Mouse (Mus musculus) midbrain, embryonic 13.5 days (tissue): Measurements from ENCODE around the gene Ptch1. TPM values are rescaled to one million over a fixed set of nuclear protein-coding genes. Genes with fewer than 3 reads are reported as not detected.

Source experiments
- ATAC-seq: fragments of 200-750 bp; cut with Nextera tagmentation; 2 replicates; pipeline ENCODE4 v1.8.0; 2017; ENCODE audit warnings: mild to moderate bottlenecking, moderate TSS enrichment, moderate library complexity
- H3K27ac ChIP-seq: fragments of 300-500 bp; sonication (generic); 2 replicates; pipeline ENCODE4 v1.5.1; 2015; ENCODE audit warnings: inconsistent platforms, mild to moderate bottlenecking, moderate library complexity
- H3K27me3 ChIP-seq: fragments of 300-500 bp; sonication (generic); 2 replicates; pipeline ENCODE4 v1.6.1; 2015; ENCODE audit warnings: mild to moderate bottlenecking, inconsistent platforms
- H3K36me3 ChIP-seq: fragments of 300-500 bp; sonication (generic); 2 replicates; pipeline ENCODE4 v1.6.1; 2015; ENCODE audit warnings: mild to moderate bottlenecking, inconsistent platforms
- H3K4me1 ChIP-seq: fragments of 300-500 bp; sonication (generic); replicated peaks from 2 replicates; pipeline ENCODE4 v1.6.1; 2015; ENCODE audit warnings: inconsistent platforms
- H3K4me2 ChIP-seq: fragments of 300-500 bp; sonication (generic); replicated peaks from 2 replicates; pipeline ENCODE4 v1.6.1; 2015; ENCODE audit warnings: moderate library complexity, mild to moderate bottlenecking, inconsistent platforms
- H3K4me3 ChIP-seq: fragments of 300-500 bp; sonication (generic); replicated peaks from 2 replicates; pipeline ENCODE4 v1.5.1; 2015; ENCODE audit warnings: mild to moderate bottlenecking, inconsistent platforms
- H3K9ac ChIP-seq: fragments of 300-500 bp; sonication (generic); replicated peaks from 2 replicates; pipeline ENCODE4 v1.6.1; 2015; ENCODE audit warnings: mild to moderate bottlenecking, inconsistent platforms
- H3K9me3 ChIP-seq: fragments of 300-500 bp; sonication (generic); 2 replicates; pipeline ENCODE4 v1.6.1; 2016; ENCODE audit warnings: mild to moderate bottlenecking, inconsistent platforms
- WGBS: fragments of 180-500 bp; shearing (Covaris S2); methylation state at CpG from one replicate; pipeline ENCODE4 v1.1.7; 2015; 5-methylcytosine and 5-hydroxymethylcytosine counted together
- polyA plus RNA-seq: library from polyadenylated mRNA; unstranded; fragments of >200 nt; fragmentation: Nextera tagmentation; extraction: Ambion mirVana; gene quantifications from 2 replicates; pipeline ENCODE4 v1.2.1, GENCODE M21; 2015

Gene Ptch1
- polyA plus RNA-seq, 1 experiment from 2014 or later: 16.0 TPM

DNA sequence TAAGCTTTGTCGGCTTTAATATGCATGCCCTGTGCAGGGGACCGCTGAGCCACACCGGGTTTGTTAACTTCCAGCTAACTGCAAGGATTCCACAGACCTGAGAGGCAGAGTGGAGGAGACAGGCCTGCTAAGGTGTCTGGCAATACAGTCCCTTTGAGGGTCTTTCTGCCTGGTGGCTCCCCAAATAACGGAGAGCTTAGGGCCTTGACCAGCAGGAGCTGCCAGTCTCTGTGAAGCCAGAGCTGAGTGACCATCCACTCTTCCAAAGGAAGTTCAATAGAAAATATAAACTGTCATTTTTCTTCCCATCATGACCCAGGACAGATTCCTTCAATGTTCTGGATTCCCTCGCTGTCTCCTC lies 4.0 kb downstream of the Ptch1 start:
- ATAC-seq: no peak

GRCm38 (mm10) chr13:63568741-63569395 lies 4.5 kb downstream of the Ptch1 start:
- Histone ChIP-seq H3K27me3 (peaks cover 47% of the 10 kb centered on the region), H3K4me1 (peaks cover 61% of the 10 kb centered on the region)

More for the DNA sequence above, 4.0 kb downstream of the Ptch1 start:
- H3K27me3 ChIP-seq: peaks cover 52% of the 10 kb centered on the region
- no peaks in the 10 kb centered on the region for H3K9me3 ChIP-seq
- no peak overlapping the region for H3K9ac ChIP-seq
- no peak overlapping the region for H3K27ac ChIP-seq
- H3K4me2 ChIP-seq: peak overlapping the region; percentile 97
- H3K4me3 ChIP-seq: peak overlapping the region; percentile 94; the same call in 1 of the 2 replicates
- H3K4me1 ChIP-seq: peaks cover 63% of the 10 kb centered on the region
- no peaks in the 10 kb centered on the region for H3K36me3 ChIP-seq
- WGBS: 7% methylated on average over 5 of the region's 5 CpGs

DNA sequence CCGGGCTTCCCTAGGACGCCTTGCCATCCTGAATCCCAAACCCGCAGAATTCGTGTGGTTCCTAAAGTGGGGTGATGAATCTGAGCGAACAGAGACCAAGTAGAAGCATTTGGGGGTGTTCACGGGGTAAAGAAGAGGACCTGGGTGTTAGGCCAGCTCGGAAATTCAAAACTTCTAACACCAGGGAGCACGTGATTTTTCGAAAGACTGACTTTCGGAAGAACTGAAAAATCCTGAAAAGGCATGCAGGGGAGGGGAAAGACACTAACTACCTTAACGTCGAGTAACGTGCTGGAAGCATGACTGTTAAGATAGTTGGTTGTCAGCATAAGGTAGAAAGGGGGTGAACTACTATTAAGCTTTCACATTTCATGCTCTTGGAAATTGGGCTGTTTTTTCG lies 5.1 kb downstream of the Ptch1 start:
- Histone ChIP-seq H3K4me2 (peak overlapping the region; percentile 97), H3K4me1 (peaks cover 55% of the 10 kb centered on the region), H3K27ac (peak overlapping the region; percentile 89), H3K9me3 (no peaks in the 10 kb centered on the region), H3K27me3 (peaks cover 41% of the 10 kb centered on the region), H3K9ac (peak overlapping the region; percentile 61), H3K4me3 (peak overlapping the region; percentile 94), H3K36me3 (no peaks in the 10 kb centered on the region)
- under 1% methylated on average over 14 of the region's 14 CpGs for WGBS
- ATAC-seq: no peak

More at GRCm38 (mm10) chr13:63568741-63569395, 4.5 kb downstream of the Ptch1 start:
- Histone ChIP-seq H3K4me2 (peak overlapping the region; percentile 97), H3K9me3 (no peaks in the 10 kb centered on the region), H3K9ac (no peak overlapping the region), H3K36me3 (no peaks in the 10 kb centered on the region), H3K4me3 (peak overlapping the region; percentile 94; the same call in 1 of the 2 replicates), H3K27ac (no peak overlapping the region)
- ATAC-seq: no peak
- 1% methylated on average over 19 of the region's 19 CpGs for WGBS

- H3K9me3 ChIP-seq: no peaks in the 10 kb centered on the region
- H3K9ac ChIP-seq: peak overlapping the region; percentile 61
- peak overlapping the region; percentile 97 for H3K4me2 ChIP-seq
- H3K36me3 ChIP-seq: no peaks in the 10 kb centered on the region
- peak; percentile 87 for ATAC-seq
- peaks cover 41% of the 10 kb centered on the region for H3K27me3 ChIP-seq
- H3K4me3 ChIP-seq: peak overlapping the region; percentile 94
- under 1% methylated on average over 62 of the region's 62 CpGs for WGBS
- peaks cover 54% of the 10 kb centered on the region for H3K4me1 ChIP-seq
- H3K27ac ChIP-seq: peak overlapping the region; percentile 89
Observed at GRCm38 (mm10) chr13:63567677-63568293, 5.6 kb downstream of the Ptch1 start.

GRCm38 (mm10) chr13:63566018-63567015 lies 7.1 kb downstream of the Ptch1 start:
- under 1% methylated on average over 46 of the region's 46 CpGs for WGBS
- H3K27me3 ChIP-seq: peaks cover 30% of the 10 kb centered on the region
- no peaks in the 10 kb centered on the region for H3K36me3 ChIP-seq
- peaks cover 54% of the 10 kb centered on the region for H3K4me1 ChIP-seq
- peak overlapping the region; percentile 97 for H3K4me2 ChIP-seq
- peak overlapping the region; percentile 98 for H3K9ac ChIP-seq
- ATAC-seq: peak; percentile 57
- H3K9me3 ChIP-seq: no peaks in the 10 kb centered on the region
- H3K4me3 ChIP-seq: peak overlapping the region; percentile 94
- H3K27ac ChIP-seq: peak overlapping the region; percentile 99

DNA sequence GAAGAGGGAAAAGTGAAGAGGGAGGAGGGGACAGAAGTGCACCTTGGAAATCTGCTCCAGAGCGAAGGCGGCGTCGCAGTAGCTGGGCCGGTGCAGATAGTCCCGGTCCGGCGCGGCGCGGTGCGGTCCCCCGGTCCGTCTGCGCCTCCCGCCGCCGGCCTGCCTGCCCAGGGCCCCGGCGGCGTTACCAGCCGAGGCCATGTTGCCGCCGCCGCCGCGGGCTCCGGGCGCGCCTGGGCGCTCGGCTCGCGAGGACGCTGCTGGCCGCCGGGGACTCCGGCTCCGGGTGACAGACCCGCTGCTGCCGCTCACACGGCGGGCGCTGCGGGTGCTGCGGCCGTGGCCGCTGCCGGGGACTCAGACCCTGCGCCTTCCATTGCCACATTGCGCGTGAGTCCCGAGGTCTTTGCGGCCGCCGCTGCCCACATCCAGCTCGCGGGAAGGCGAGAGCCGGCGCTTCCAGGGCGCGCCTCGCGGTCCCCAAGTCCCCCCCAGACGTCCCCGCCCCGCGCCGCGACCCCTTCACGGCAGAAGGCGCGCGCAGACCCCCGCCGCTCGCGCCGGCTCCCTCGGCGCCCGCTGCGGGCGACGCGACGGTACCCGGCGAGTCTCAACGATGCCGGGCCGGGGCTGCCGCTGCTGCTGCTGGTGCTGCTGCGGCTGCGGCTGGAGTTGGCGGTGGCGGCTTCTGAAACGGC lies 7.9 kb downstream of the Ptch1 start:
- WGBS: under 1% methylated on average over 83 of the region's 99 CpGs
- Histone ChIP-seq H3K27ac (peak overlapping the region; percentile 99), H3K4me1 (peaks cover 54% of the 10 kb centered on the region), H3K27me3 (peaks cover 22% of the 10 kb centered on the region), H3K9ac (peak overlapping the region; percentile 98), H3K4me3 (peak overlapping the region; percentile 94), H3K36me3 (peaks cover 3% of the 10 kb centered on the region; the same call in 1 of the 2 replicates), H3K9me3 (no peaks in the 10 kb centered on the region), H3K4me2 (peak overlapping the region; percentile 97)
- ATAC-seq: no peak

GRCm38 (mm10) chr13:63564626-63565319 lies 8.6 kb downstream of the Ptch1 start:
- Histone ChIP-seq H3K27me3 (peaks cover 15% of the 10 kb centered on the region), H3K36me3 (peaks cover 3% of the 10 kb centered on the region; the same call in 1 of the 2 replicates), H3K4me1 (peaks cover 55% of the 10 kb centered on the region), H3K4me3 (peak overlapping the region; percentile 94), H3K27ac (peak overlapping the region; percentile 99), H3K9ac (peak overlapping the region; percentile 98), H3K4me2 (peak overlapping the region; percentile 97), H3K9me3 (no peaks in the 10 kb centered on the region)
- no peak for ATAC-seq
- WGBS: under 1% methylated on average over 36 of the region's 36 CpGs

DNA sequence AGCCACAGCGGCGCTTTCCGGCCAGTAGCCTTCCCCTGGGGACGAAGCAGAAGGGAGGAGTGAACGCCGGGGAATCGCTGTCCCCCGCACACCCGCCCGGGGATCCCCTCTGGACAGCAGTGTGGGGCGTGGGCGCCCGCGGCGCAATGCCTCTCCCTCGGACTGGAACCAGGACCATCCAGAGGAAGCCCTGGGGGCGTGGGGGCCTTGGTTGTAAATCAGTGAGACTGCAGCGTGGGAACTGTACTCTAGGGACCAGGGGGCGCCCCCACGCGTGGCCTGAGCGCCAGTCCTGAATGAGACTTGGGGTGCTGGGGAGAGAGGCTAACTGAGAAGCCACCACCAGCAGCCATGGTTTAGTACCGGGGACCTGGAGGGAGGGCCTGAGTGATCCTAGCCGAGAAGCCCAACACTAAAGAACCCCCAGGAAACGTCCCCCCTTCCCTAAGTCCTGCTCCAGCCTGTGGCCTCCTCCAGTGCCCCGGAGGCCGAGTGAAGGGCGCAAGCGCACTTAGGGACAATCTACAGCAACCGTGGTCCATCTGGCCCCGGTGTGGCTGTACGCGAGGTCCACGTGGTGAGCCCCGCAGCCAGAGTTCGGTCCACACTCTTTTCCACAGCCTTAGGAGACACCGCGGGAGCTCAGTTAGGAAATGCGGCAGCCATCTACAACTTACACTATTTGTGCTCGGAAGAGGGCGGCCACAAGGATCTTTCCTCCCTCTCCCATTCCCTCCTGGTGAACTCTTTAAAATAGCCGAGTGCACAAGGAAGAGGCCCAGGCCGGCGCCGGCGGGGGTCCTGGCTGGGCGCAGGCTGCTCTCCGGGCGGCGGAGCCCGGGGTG lies 9.4 kb downstream of the Ptch1 start:
- Histone ChIP-seq H3K9me3 (no peaks in the 10 kb centered on the region), H3K4me2 (peak overlapping the region; percentile 97), H3K4me3 (peak overlapping the region; percentile 94), H3K4me1 (peaks cover 56% of the 10 kb centered on the region), H3K9ac (peak overlapping the region; percentile 98), H3K27me3 (peaks cover 7% of the 10 kb centered on the region), H3K36me3 (peaks cover 3% of the 10 kb centered on the region; the same call in 1 of the 2 replicates), H3K27ac (peak overlapping the region; percentile 99)
- under 1% methylated on average over 51 of the region's 51 CpGs for WGBS
- no peak for ATAC-seq

DNA sequence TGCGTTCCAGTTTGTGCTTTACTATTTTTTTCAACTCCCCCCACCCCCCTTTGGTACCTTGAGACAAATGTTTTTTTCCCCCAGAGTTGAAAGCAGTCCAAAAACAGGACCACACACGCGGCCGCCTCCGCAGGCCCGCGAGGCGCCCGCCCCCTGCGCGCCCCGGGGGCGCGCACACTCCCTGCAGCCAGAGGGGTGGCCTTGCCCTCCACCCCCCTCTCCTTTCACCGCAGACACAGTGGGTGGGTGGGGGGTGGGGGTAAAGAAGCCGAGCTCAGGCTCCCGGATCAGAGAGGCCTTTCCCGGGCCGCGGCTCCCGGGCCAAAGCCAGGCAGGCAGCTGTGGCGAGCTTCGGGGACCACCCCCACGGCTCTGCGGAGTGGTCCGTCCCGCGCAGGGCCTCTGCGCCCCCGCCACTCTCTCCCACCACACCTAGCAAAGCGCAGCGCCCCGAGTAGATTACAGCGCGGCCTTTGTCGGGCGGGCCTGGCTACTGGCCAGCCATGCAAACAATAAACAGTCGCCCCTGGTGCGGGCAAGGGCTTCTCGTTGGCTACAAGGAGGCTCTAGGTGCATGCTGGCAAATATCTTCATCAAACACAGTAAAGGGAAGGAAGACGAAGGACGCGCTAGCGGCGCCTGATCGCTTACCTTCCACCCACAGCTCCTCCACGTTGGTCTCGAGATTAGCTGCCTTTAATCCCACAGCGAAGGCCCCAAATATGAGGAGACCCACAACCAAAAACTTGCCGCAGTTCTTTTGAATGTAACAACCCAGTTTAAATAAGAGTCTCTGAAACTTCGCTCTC lies 10.2 kb downstream of the Ptch1 start:
- Histone ChIP-seq H3K4me2 (peak overlapping the region; percentile 97), H3K4me1 (peaks cover 56% of the 10 kb centered on the region), H3K27ac (peak overlapping the region; percentile 99), H3K4me3 (peak overlapping the region; percentile 94), H3K9me3 (no peaks in the 10 kb centered on the region), H3K36me3 (peaks cover 3% of the 10 kb centered on the region; the same call in 1 of the 2 replicates), H3K9ac (peak overlapping the region; percentile 98), H3K27me3 (no peaks in the 10 kb centered on the region)
- under 1% methylated on average over 51 of the region's 51 CpGs for WGBS
- ATAC-seq: peak; percentile 71
